Mouse (Mus musculus) c-Kit-positive CD71-negative TER-119-negative erythroid progenitor cells, embryonic 14.5 days (primary cell): ENCODE measurements around the gene Tuba8.

Experiments used
- DNase-seq: peaks from one replicate; pipeline ENCODE4 v3.0.0-alpha.2; 2013; ENCODE audit warnings: low read depth

Tuba8 gene

DNA sequence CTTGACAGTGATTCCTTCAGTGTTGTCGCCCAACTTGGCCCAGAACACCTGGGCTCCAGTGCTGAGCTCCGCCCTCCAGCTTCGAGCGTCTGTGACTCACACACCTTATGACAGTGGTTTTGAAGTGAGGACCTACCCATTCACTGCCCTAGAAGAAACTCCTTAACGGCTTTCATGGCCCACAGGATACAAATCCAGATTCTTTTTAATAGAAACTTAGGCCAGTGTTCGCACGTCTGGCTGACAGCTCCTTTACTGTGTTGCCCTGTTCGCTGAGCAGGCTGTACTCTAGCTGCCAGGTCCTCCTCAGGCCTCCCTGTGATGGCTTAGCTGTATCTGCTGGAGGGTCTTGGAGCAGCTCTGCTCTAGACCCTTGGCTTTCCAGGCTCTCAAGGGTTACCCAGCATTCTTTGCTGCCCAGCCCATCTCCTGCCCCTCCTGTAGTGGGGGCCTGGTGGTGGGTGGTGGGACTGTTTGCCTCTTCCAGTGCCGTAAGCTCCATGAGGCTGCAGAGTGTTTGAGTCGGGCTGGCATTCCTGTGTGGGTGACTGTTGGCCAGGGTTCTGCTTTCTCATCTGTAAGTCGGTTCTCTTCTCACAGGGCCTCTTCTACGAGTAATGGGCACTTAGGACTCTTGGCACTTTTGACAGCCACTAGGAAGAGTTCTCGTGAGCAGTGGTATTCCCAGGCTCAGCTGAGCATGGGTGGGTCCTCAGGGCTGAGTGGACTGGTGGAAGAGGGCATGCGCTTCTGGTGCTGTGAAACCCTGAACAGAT, 15.4 kb upstream of the Tuba8 start:
- no peak for DNase-seq

DNA sequence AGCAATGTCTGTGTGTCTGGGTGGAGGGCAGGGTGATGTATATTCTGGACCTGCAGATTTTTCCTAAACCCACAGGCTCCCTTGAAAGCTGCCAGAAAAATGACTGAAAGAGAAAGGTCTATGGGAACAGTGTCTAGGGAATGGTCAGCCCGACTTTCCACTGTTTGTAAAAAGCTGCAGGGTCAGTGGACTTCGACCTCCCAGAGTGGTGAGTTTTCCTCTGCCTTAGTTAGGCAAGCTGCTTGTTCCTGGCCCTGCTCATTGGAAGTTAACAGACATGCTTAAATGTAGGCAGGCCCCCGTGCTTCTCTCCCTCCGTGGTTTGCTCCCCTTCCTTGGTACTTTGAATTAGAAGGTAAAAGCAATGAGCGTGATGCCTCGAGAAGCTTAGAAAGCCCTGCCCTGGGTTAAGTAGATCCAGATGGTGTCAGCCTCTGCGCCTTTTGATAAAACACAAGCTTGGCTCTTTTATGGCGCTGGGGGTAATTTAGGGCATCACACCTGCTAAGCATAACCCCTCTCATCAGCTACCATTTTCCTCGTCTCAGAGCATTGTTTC, 12.6 kb upstream of the Tuba8 start:
- DNase-seq, result no peak

DNA sequence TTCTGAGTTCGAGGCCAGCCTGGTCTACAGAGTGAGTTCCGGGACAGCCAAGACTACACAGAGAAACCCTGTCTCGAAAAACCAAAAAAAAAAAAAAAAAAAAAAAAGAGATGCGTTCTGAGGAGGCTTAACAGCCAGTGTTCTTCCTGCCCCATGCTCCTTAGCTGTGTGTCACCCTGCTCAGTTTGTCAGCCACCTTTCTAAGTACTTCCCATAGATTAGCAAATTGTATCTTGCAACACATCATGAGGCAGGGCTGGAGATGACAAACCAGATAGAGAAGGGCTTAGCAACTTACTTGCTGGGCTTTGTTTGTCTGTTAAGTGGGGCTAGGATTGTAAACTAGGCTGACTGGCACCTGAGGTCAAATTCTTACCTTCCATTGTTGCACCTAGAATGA, 10.0 kb upstream of the Tuba8 start:
- no peak for DNase-seq

DNA sequence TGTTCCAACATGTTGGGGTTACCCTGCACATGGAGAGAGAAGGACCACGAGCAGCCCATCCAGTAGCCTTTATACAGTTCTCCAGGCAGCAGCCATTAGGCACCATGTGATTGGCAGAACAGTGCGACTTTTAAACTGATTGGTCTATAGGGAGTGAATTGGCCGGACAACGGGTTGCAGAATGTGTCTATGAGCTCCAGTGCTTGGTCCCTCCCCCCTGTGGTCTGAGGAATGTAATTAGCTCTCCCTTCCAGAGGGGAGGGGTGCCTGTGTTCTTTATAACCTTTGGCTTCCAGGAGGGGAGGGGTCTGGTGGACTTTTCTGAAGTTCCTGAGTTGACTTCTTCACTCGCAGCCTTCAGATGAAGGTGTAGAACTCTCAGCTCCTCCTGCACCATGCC, 8.5 kb upstream of the Tuba8 start:
- no peak for DNase-seq

DNA sequence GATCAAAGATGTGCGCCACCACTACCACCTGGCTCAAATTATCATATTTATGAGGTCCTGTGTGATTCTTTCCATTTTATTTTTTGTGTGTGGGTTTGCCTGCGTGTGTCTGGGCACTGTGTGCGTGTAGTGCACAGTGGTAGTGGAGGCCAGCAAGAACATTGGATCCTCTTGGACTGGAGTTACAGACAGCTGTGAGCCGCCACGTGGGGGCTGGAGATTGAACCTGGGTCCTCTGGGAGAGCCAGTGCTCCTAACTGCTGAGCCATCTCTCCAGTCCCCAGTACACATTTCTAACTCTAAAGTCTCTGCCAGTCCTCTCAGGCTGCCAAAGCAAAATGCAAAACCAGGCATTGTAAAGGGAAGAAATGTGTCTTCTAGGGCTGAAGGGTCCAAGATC, 4.0 kb upstream of the Tuba8 start:
- DNase-seq, result no peak

DNA sequence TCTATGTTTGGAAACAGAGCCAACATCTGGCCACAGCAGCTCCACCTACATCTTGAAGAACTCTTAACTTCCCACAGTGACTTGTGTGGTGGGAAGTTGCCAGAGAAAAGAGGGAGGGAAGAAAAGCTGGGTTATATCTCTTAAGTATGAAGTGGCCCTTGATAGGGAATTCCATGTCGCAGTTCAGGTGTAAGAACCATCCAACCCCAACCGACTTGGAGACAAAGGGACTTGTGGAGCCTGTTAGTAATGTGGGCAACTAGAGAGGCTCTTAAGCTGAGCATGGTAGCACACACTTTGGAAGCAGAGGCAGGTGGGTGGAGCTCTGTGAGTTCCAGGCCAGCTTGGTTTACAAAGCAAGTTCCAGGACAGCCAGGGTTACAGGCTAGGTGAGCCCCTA, 912 bp upstream of the Tuba8 start:
- no peak for DNase-seq

DNA sequence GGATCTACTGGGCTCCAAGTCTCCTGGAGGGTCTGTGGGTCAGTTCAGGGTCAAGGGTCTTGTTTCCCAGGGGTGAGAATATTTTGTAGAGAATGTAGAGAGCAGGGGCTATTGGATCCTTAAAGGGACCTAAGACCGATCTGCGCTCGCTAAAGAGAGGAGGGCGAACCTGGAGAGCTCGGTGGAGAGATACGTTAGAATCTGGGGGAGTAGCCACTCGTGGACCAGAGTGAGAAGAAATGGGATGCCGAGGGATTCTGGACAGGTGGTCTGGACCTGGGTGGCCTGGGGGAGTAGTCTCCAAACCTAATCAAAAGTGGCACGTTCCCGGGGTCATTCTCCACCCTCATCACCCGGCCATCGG, 412 bp downstream of the Tuba8 start:
- DNase-seq, result no peak

DNA sequence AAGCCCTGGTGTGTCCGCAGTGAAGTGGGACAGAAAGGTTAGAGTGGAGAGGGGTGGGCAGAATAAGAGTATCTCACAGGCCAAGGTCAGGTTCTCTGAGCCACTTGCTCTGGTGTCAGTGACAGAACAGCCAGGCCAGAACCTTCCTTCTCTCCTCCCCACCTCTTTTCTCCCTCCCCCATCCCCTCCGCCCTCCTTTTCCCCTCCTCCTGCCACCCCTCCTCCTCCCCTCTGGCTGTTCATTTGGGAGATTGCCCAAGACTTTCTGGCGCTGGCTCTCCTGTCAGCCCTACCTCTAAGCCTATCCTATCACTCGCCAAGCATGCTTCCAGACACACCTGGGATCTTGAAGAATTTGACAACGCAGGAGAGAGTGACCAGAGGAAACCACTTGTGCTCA, 1.2 kb downstream of the Tuba8 start:
- no peak for DNase-seq

DNA sequence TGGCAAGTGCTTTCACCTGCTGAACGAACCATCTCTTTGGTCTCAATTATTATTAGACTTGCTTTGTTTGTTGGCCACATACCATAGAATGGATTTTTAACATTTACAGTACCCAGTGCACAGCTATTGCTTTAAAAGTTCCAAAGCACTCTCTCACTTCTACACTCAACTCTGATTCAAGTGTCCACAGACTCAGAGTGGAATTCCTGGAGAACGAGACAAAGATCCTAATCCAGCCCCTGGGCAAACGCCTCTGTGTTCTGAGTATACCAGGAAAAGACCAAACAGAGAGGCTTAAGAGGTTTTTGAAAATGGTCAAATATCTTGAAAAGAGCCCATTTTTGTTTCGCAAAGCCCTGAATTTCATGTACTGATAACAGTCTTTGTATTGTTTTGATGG, 2.5 kb downstream of the Tuba8 start:
- no peak for DNase-seq

DNA sequence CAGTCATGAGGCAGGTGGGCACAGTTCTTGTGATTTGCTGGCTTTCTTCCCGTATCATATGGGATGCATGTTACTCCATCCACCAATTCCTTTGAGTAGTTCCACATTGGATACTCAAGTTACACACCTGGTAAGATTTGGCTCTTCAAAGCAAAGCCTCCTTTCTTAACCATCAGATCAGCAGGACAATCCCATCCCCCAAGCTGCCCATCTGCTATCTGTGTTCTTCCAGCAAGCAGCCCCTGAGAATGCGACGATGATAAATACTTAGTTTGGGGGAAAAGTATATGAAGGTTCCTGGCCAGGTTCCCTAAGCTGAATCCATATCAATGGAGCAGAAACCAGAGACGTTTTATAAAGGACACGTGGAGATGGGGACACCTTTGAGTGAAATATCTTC, 3.7 kb downstream of the Tuba8 start:
- DNase-seq, result no peak

DNA sequence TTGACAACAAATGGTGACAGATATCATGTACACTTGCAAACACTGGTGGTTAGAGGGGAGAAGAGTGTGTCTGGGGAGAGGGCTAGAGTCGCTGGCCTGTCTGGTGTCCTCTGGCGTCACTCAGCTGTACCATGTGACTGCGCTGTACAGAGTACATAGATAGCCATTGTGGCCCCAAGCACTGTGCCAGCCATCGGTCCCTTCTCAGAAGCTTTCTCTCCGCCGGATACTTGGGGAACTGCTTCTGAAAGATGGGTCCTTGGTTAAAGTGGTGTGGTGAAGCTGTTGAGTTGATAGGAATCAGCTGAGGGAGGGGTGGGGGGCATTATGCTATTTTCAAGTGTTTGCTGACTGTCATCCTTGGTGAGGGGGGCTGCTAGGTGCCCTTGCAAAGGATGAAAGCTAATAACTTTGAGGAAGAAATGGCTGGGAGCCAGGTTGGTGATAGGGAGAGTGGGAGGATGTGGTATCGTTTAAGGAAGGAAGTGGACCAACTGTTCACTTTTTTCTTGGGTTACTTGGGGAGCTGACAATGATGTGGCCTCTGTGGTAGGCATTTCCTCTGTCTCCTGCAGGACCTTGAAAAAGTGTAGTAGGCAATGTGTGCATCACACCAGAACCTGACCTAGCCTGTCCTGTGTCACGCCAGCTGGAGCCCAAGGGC, 4.3 kb downstream of the Tuba8 start:
- peak; percentile 47 for DNase-seq

DNA sequence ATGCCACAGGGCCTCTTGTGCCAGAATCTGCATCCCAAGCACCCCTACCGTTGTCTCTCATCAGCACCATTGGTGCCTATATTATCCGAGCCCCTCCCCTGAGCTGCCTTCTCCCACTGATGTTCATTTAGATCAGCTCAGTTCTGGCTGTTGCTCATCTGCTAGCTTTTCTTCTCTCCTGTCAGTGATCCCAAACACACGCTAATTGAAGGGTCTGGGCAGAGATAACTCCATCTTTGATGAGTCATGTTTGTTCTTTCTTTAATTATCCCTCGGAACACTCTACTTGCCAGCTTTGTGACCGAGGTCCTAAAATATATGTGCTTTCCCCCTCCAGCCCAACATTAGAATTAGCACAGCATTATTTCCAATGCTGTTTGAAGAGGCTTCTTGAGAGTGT, 4.8 kb downstream of the Tuba8 start:
- no peak for DNase-seq

DNA sequence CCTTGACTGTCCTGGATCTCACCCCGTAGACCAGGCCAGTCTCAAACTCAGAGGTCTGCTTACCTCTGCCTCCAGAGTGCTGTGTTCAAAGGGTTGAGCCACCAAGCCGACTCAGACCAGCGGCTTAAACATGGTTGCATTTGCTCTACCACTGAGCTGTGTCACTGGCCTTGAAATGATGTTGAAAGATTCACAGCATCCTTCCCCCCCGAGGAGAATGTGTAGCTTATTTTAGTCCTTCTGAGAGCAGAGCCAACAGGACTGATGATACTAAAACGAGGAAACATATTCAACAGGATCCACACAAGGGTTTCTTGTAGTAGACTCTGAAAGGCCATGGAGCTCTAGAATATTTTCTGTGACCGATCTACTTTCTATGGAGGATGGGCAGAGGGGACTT, 5.4 kb downstream of the Tuba8 start:
- DNase-seq, result no peak

DNA sequence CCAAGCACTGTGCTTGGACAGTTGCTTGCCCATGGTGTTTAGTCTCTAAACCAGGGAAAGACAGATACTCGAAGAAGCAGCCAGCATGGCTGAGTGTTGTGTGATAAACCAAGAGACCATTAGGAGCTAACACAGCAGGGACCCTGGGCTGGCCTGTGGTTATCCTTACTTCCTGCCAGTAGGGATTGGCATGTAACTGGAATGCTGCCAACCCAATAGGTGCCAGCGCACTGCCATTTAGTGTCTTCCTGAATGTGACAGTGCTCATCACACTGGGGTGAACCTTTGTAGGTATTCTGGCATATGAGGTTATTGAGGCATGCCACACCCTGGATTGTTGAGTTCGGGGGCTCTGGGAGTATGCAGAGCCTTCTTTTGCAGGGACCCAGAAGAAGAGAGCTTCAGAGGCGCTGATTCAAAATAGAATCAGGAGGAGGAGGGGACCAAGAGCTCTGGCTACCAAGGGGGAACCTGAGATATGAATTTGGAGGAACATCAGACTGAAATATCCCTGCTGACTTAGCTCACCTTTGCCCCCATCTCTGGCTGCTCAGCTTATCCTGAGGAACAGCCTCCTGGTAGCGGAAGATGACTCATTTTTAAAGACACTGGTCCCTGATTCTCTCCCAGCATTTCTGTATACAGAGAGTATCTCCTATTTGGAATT, 6.2 kb downstream of the Tuba8 start:
- no peak for DNase-seq

DNA sequence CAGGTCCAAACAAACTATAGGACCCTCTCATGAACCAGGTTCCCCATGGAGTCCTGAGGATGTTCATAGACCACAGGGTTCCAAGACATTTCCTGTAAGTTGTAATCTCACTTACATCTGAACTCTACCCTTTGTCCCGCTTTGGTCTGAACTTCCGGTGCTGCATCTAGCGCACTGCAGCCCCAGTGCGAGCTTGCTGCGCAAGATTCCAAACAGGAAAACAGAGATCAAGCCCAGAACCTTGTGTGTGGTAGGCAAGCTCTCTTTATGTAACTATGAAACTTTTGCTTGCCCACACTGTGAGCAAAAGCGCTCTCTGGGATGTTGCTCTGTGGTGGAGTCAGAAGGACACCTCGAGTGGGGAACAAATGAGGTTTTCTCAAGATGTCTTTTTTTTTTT, 7.5 kb downstream of the Tuba8 start:
- no peak for DNase-seq

DNA sequence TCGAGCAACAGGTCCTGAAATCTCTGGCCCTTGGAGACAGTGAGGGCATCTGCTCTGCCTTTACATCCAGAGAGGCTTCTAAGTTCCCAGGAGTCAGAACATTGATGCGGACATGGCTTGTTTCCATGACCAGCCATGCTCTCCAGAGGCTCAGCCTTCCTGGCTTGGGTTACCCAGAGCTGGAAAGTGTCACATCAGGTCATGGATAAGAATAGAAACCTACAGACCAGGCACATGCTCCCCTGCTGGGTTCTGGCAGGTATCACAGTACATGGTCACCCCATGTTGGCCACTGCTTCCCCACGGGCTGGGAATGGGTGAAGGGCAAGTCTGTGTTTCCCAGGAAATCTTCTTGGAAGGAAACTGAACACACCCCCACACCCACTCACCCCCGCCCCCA, 8.9 kb downstream of the Tuba8 start:
- DNase-seq, result no peak

DNA sequence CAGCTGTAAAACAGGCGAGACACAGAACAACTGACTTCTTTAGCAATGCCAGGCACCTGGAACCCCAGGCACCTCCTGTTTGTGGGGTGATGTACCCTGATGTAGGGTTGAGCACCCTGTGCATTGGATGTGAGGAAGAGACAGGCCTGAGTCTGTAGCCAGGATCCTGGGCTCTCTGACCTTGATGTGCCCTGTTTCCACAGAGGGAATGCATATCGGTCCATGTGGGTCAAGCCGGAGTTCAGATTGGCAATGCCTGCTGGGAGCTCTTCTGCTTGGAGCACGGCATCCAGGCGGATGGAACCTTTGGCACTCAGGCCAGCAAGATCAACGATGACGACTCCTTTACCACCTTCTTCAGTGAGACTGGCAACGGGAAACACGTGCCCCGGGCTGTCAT, 9.7 kb downstream of the Tuba8 start:
- no peak for DNase-seq

DNA sequence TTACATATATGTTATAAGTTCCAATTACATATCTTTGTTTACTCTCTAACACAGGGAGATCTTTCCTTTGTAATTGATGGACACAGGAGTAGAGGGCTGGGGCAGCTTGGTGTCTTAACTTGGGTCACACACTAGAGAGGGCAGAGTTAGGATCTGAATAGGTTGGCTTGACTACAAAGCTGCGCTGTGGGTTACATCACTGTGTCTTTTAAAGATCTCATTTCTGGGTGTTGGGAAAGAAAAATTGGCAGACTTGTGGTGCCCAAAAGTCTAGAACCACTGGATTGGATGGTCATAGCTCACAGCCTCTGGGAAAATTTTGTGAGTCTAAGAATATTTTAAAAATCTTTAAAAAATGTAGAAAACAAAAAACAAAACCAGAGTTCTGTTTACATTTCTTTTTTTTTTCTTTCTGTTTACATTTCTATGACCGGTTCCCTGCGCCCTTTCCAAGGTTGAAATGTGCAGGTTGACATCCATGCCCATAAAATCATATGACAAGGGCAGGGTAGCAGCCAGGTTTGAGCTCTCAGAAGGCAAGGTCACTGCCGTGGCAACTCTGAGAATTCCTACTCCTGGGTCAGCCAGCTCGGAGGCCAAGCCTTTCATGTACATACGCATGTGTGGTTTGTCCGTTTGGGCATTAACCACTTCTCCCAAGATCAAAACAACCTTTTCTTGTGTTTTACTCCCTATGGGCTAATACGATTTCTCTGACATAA, 11.5 kb downstream of the Tuba8 start:
- no peak for DNase-seq

DNA sequence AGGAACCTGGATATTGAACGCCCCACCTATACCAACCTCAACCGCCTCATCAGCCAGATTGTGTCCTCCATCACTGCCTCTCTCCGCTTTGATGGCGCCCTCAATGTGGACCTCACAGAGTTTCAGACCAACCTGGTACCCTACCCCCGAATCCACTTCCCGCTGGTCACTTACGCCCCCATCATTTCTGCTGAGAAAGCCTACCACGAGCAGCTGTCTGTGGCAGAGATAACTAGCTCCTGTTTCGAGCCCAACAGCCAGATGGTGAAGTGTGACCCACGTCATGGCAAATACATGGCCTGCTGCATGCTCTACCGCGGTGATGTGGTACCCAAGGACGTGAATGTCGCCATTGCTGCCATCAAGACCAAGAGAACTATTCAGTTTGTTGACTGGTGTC, 12.5 kb downstream of the Tuba8 start:
- DNase-seq, result no peak

DNA sequence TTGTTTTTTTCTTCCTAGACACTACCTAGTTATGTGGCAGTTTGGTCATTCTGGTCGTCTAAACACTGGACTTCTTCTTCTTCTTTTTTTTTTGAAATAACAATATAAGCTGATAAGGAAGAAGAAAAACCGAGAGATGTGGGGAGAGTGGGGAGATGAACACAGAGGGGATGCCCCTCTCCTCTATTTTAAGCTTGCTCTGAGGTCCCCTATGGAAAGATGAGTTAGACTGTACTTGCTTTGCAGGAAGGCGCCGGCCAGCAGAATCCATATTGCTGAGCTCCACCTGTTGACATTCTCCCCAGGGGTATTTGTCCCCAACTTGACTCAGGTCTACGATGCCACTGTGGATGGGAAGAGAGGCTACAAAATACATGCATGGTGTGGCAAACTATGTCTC, 13.6 kb downstream of the Tuba8 start:
- no peak for DNase-seq

DNA sequence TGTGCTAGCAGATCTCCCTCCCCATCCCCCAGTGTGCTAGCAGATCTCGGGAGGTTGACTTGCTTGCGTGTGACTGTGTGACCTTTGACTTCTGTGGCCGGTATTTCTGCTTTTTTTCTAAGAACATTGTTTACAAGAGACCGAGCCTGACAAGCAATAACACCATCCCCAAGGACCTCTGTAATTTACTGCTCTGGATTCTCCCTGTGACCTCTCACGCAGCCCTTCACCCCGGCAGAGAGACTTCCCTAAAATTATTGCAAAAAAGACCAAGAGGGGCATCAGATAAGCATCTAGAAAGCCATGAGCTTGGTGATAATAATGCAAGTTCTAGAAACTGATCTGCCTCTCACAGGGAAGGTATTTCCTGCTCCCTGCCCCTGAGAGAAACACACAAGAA, 14.5 kb downstream of the Tuba8 start:
- no peak for DNase-seq

DNA sequence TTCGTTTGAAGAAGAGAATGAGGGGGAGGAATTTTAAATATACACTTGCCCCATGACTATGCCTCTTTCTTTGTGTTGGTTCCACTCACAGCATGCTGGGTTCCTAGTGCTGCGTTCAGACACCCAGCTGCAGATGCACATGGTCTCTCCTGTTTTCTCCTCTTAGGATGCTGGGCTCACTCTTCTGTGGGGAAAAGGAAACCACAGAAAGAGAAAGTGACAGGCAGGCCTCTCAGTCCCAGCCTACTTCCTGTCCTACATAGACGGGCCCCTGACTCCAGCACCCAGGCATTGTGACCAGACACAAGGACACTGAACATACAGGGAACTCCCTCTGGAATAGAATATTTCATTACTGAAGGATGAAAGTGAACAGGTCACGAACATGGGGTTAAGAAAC, 15.5 kb downstream of the Tuba8 start:
- DNase-seq, result no peak

DNA sequence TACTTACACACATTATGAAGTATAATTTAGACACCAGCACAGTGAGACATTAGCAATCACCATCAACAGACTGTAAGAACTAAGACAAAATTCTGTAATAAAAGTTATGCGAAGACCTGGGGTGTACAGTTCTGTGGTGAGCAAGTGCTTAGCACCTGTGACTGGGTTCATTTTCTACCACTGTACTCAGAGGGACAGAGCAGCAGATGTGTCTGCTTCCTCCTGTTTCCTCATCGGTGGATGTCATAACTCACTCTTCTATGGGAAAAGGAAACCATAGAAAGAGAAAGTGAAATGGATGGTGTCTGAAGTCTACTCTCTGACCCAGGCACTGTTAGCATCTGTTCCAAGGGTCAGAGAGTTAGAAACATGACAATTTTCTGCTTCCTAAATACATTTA, 16.2 kb downstream of the Tuba8 start:
- no peak for DNase-seq
